Mouse (Mus musculus): ENCODE data around the gene Olfr287. TPM values are rescaled to one million over a fixed set of nuclear protein-coding genes. Genes with fewer than 3 reads are reported as not detected.

The Olfr287 gene
- 0.35 and 0.46 TPM in 2 replicates for polyA plus RNA-seq (2015; fragmentation: Nextera tagmentation; extraction: Ambion mirVana)

DNA sequence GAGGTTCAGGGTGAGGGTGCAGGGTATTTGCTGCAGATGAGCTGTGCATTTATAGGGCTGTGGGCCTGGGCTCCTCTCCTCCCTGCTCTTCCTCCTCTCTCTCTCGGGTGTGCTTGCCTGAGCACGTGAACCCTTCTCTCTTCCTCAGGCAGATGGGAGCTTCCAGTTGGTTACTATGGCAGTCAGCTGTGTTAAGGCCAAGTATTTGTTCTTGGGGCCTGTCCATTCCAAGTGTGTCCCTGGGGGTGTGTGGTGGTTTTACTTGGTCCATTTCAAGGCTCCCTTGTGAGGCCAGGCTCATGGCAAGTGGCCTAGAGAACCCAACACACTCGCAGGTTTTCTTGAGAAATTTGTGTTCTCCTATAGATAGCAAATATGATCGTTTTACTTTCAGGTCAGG, at the start of gene Olfr287, which contains the start of gene Gm44579:
Gene Olfr287 (minus strand): TSS at position 180 of the 400 bp plus-strand sequence.
Gene Gm44579 (minus strand): TSS at position 101 of the 400 bp plus-strand sequence.
- H3K4me2 ChIP-seq, result no peak within 1 kb of the TSS
- no peak within 1 kb of the TSS for H3K27ac ChIP-seq (replicated peaks)
- WGBS, result 72% methylated on average over 4 of the region's 4 CpGs
- no peak within 1 kb of the TSS for H3K4me3 ChIP-seq (replicated peaks)
- no peak for ATAC-seq (ENCODE audit: low FRiP score)
- H3K27me3 ChIP-seq (replicated peaks), result no peaks in the 10 kb centered on the region
- no peaks in the 10 kb centered on the region for H3K9me3 ChIP-seq (replicated peaks)
- H3K36me3 ChIP-seq, result no peaks in the 10 kb centered on the region
- H3K4me1 ChIP-seq, result no peaks in the 10 kb centered on the region
- H3K9ac ChIP-seq (replicated peaks), result no peak within 1 kb of the TSS

DNA sequence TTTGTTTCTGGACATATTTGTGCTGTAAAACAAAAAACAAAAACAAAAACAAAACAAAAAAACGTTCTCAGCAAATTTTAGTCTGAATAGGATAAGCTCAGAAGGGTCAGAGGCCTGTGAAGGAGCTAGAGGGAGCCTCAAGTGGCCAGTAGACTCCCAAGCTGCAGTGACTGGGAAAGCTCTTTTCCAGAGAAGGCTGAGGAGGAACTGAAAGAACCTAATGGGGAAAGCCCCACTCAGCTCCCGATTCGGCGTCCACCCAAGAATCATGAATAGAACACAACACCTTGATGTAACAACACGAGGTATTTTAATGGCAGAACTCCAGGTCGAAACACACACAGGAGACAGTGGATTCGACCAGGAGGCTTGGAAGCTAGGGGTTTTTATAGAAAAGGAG, 36.9 kb upstream of the Olfr287 start:
- H3K27ac ChIP-seq (replicated peaks), result no peak overlapping the region
- WGBS, result 87% methylated on average over 7 of the region's 7 CpGs
- no peak overlapping the region for H3K9ac ChIP-seq (replicated peaks)
- H3K9me3 ChIP-seq (replicated peaks), result no peaks in the 10 kb centered on the region
- H3K4me1 ChIP-seq, result no peaks in the 10 kb centered on the region
- no peaks in the 10 kb centered on the region for H3K36me3 ChIP-seq
- no peaks in the 10 kb centered on the region for H3K27me3 ChIP-seq (replicated peaks)
- no peak for ATAC-seq (ENCODE audit: low FRiP score)
- no peak overlapping the region for H3K4me2 ChIP-seq
- no peak overlapping the region for H3K4me3 ChIP-seq (replicated peaks)

DNA sequence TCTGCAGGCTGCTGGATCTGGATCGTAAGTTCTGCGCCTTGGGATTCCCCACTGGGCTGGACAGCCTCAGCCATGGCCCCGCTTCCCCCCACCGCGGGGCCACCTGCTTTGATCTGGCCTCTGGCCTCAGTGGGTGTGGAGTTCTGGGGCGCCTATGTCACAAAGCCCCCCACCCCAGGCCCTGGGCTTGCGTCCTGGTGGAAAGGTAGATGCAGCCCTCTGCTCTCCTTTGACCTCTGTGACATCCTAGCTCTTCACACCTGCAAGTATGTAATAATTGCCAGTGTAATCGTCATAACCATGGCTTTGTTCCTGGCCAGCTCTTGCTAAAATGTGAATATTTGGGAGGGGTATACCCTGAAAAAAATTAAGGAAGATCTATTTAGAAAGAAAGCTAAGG, 36.3 kb upstream of the Olfr287 start, which contains the start of gene H1fnt:
Gene H1fnt (minus strand): TSS at position 101 of the 400 bp plus-strand sequence.
- H3K4me1 ChIP-seq, result no peaks in the 10 kb centered on the region
- H3K27me3 ChIP-seq (replicated peaks), result no peaks in the 10 kb centered on the region
- no peak within 1 kb of the TSS for H3K4me3 ChIP-seq (replicated peaks)
- H3K9me3 ChIP-seq (replicated peaks), result no peaks in the 10 kb centered on the region
- H3K9ac ChIP-seq (replicated peaks), result no peak within 1 kb of the TSS
- H3K36me3 ChIP-seq, result no peaks in the 10 kb centered on the region
- 89% methylated on average over 8 of the region's 8 CpGs for WGBS
- no peak within 1 kb of the TSS for H3K27ac ChIP-seq (replicated peaks)
- ATAC-seq (ENCODE audit: low FRiP score), result no peak
- no peak within 1 kb of the TSS for H3K4me2 ChIP-seq

DNA sequence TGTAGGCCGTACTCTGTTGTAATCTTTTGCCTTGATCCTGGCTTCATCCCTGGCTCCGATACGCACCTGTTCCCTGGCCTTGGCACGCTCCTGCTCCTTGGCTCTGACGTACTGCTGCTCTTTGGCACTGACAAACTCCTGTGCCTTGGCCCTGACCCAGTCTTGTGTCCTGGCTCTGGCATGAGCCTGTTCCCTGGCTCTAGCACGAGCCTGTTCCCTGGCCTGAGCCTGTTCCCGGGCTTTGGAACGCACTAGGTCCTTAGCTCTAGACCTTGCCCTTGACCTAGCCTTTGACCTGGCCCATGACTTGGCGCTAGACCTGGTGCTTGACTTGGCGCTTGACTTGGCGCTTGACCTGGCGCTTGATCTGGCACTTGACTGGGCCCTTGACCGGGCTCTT, 35.4 kb upstream of the Olfr287 start:
- H3K4me3 ChIP-seq (replicated peaks), result no peak overlapping the region
- H3K27ac ChIP-seq (replicated peaks), result no peak overlapping the region
- no peaks in the 10 kb centered on the region for H3K27me3 ChIP-seq (replicated peaks)
- 95% methylated on average over 13 of the region's 13 CpGs for WGBS
- H3K9ac ChIP-seq (replicated peaks), result no peak overlapping the region
- H3K4me2 ChIP-seq, result no peak overlapping the region
- no peaks in the 10 kb centered on the region for H3K9me3 ChIP-seq (replicated peaks)
- no peaks in the 10 kb centered on the region for H3K4me1 ChIP-seq
- no peaks in the 10 kb centered on the region for H3K36me3 ChIP-seq
- ATAC-seq (ENCODE audit: low FRiP score), result no peak

DNA sequence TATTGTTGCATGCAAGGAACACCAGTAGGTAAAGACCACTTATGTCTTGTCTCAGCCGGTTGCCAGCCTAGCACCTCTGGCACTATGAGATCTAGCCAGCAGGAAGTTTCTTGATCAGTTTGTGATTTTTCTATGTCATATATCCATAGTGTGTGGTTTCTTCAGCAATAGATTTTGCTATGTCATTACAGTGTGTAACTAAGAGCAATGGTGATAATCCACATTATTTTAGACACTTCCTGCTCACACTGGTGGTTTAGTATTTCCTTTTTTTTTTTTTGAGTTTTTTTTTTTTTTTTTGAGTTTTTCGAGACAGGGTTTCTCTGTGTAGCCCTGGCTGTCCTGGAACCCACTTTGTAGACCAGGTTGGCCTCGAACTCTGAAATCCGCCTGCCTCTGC, 14.6 kb upstream of the Olfr287 start:
- Histone ChIP-seq H3K4me1 (no peaks in the 10 kb centered on the region), H3K4me2 (no peak overlapping the region), H3K9ac (replicated peaks) (no peak overlapping the region), H3K27ac (replicated peaks) (no peak overlapping the region), H3K9me3 (replicated peaks) (no peaks in the 10 kb centered on the region), H3K36me3 (no peaks in the 10 kb centered on the region), H3K4me3 (replicated peaks) (no peak overlapping the region), H3K27me3 (replicated peaks) (no peaks in the 10 kb centered on the region)
- WGBS, result 96% methylated on average over 4 of the region's 4 CpGs
- no peak for ATAC-seq (ENCODE audit: low FRiP score)

DNA sequence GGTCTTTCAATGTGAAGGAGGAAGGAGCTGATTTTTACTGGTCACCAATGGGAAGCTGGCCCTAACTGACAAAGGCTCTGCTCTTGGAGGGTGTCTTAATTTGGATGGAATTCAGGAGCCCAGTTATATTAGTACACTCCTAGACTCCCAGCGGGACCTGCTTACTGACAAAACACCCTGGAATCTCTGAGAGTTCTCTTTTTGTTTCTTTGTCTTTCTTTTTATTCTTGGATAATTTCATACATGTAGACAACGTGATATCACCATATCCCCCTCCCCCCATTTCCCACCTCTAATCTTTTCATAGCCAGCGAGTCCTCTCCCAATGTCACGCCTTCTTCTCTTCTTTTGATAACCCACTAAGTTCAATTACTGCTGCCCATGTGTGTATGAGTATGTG, 13.5 kb upstream of the Olfr287 start, which contains the start of gene Olfr286:
Gene Olfr286 (minus strand): TSS at position 101 of the 400 bp plus-strand sequence.
- no peaks in the 10 kb centered on the region for H3K27me3 ChIP-seq (replicated peaks)
- no peak within 1 kb of the TSS for H3K9ac ChIP-seq (replicated peaks)
- ATAC-seq (ENCODE audit: low FRiP score), result no peak
- H3K27ac ChIP-seq (replicated peaks), result no peak within 1 kb of the TSS
- 90% methylated on average over 4 of the region's 4 CpGs for WGBS
- no peaks in the 10 kb centered on the region for H3K4me1 ChIP-seq
- H3K9me3 ChIP-seq (replicated peaks), result no peaks in the 10 kb centered on the region
- H3K4me3 ChIP-seq (replicated peaks), result no peak within 1 kb of the TSS
- H3K36me3 ChIP-seq, result no peaks in the 10 kb centered on the region
- no peak within 1 kb of the TSS for H3K4me2 ChIP-seq

DNA sequence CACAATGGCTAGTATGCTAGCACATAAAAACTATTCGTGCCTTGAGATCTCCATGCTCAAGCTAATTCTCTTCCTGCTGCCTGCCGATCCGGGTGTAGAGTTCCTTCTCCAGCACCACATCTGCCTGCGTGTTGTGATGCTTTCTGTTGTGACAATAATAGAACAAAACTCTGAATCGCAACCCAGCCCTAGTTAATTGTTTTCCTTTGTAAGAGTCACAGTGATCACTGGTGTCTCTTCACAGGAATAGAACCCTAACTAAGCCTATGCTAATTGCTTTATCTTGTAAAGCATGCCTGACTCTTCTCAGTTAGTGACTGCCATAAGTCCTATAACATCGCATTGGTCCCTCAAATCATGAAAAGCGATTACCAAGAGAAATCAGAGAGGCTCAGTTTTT, 5.2 kb upstream of the Olfr287 start:
- Histone ChIP-seq H3K36me3 (no peaks in the 10 kb centered on the region), H3K4me3 (replicated peaks) (no peak overlapping the region), H3K9ac (replicated peaks) (no peak overlapping the region), H3K9me3 (replicated peaks) (no peaks in the 10 kb centered on the region), H3K4me1 (no peaks in the 10 kb centered on the region), H3K27ac (replicated peaks) (no peak overlapping the region), H3K4me2 (no peak overlapping the region), H3K27me3 (replicated peaks) (no peaks in the 10 kb centered on the region)
- no peak for ATAC-seq (ENCODE audit: low FRiP score)
- 70% methylated on average over 7 of the region's 7 CpGs for WGBS

DNA sequence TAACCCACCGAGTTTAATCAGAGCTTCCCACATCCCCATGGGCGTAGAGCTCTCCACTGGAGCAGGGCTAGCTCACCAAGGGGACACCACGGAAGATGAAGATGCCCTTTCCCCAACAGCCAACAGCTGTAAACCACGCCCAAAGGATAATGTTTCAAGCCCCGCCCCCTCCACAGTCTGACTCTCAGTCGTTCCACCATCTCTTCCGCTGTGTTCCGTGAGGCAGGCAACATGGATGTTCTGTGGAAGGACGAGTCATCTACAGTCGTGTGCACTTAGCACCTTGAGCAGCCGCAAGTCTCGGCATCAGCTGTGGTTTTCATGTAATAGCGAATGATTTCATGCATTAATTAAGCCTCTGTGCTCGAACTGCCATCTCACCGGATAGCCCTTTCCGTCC, 4.8 kb upstream of the Olfr287 start:
- Histone ChIP-seq H3K4me2 (0 out of 2 replicates have a peak overlapping the region, but pooled peaks have one; percentile 5), H3K9me3 (replicated peaks) (no peaks in the 10 kb centered on the region), H3K4me1 (no peaks in the 10 kb centered on the region), H3K36me3 (no peaks in the 10 kb centered on the region), H3K4me3 (replicated peaks) (no peak overlapping the region), H3K27ac (replicated peaks) (no peak overlapping the region), H3K9ac (replicated peaks) (no peak overlapping the region), H3K27me3 (replicated peaks) (no peaks in the 10 kb centered on the region)
- 46% methylated on average over 16 of the region's 16 CpGs for WGBS
- ATAC-seq (ENCODE audit: low FRiP score), result no peak

DNA sequence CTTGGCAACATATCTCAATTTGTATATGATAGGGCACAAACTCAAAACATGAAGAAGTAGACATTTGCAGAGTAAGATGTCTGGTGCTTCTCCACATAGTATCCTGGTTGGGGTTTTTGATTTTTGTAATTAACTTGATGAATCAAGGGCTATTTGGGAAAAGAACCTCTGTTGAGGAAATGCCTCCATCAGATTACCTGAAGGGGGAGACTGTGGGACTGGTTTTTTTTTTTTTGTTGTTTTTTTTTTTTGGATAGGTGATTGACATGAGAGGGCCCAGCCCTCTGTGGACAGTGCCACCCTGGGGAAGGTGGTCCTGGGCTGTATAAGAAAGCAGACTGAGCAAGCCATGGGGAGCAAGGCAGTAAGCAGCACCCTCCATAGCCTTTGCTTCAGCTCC, 1.5 kb upstream of the Olfr287 start:
- no peak overlapping the region for H3K9ac ChIP-seq (replicated peaks)
- H3K27me3 ChIP-seq (replicated peaks), result no peaks in the 10 kb centered on the region
- no peak overlapping the region for H3K27ac ChIP-seq (replicated peaks)
- no peaks in the 10 kb centered on the region for H3K4me1 ChIP-seq
- H3K9me3 ChIP-seq (replicated peaks), result no peaks in the 10 kb centered on the region
- H3K4me3 ChIP-seq (replicated peaks), result no peak overlapping the region
- no peaks in the 10 kb centered on the region for H3K36me3 ChIP-seq
- ATAC-seq (ENCODE audit: low FRiP score), result no peak
- no peak overlapping the region for H3K4me2 ChIP-seq

DNA sequence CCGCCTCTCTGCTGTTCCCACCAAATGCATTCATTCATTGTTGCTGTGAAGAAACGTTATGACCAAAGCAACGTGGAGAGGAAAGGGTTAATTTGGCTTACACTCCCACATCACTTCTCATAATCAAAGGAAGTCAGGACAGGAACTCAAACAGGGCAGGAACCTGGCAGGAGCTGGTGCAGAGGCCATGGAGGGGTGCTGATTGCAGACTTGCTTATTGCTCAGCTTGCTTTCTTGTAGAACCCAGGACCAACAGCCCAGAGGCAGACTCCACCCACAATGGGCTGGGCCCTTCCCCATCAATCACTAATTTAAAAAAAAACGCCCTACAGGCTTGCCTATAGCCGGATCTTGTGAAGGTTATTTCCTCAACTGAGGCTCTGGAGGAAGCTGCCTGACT, 6.7 kb downstream of the Olfr287 start:
- WGBS, result 79% methylated on average over 5 of the region's 5 CpGs
- no peaks in the 10 kb centered on the region for H3K27me3 ChIP-seq (replicated peaks)
- H3K9me3 ChIP-seq (replicated peaks), result no peaks in the 10 kb centered on the region
- no peak overlapping the region for H3K27ac ChIP-seq (replicated peaks)
- H3K36me3 ChIP-seq, result no peaks in the 10 kb centered on the region
- H3K9ac ChIP-seq (replicated peaks), result no peak overlapping the region
- H3K4me1 ChIP-seq, result no peaks in the 10 kb centered on the region
- no peak for ATAC-seq (ENCODE audit: low FRiP score)
- no peak overlapping the region for H3K4me3 ChIP-seq (replicated peaks)
- H3K4me2 ChIP-seq, result no peak overlapping the region

DNA sequence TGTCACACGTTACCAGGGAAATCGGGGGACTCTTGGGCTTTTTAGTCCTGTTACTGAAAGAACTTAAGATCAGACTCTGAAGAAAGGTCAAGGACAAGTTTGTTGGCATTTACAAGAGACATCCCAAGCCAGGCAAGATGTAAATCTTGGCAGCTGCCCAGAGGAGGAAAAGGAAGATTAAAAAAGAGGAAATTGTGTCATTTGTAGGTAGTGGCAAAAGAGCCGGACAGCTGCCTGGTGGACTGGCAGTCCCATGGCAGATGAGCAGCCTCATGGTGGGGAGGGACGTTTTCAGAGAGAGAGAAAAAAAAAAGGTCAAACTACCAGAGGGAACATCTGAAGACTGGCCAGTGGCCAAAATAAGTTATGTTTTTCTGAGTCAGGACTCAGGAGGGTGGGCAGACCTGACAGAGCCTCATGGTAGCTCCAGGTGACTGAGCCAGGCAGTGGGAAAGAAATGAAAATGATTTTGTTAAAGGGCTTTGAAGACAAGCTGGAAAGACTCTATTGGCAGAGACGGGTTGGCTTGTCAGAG, 7.5 kb downstream of the Olfr287 start:
- H3K27me3 ChIP-seq (replicated peaks), result no peaks in the 10 kb centered on the region
- 81% methylated on average over 5 of the region's 5 CpGs for WGBS
- H3K4me2 ChIP-seq, result no peak overlapping the region
- no peak overlapping the region for H3K27ac ChIP-seq (replicated peaks)
- no peaks in the 10 kb centered on the region for H3K4me1 ChIP-seq
- H3K36me3 ChIP-seq, result no peaks in the 10 kb centered on the region
- no peak overlapping the region for H3K9ac ChIP-seq (replicated peaks)
- ATAC-seq (ENCODE audit: low FRiP score), result no peak
- H3K4me3 ChIP-seq (replicated peaks), result no peak overlapping the region
- H3K9me3 ChIP-seq (replicated peaks), result no peaks in the 10 kb centered on the region

DNA sequence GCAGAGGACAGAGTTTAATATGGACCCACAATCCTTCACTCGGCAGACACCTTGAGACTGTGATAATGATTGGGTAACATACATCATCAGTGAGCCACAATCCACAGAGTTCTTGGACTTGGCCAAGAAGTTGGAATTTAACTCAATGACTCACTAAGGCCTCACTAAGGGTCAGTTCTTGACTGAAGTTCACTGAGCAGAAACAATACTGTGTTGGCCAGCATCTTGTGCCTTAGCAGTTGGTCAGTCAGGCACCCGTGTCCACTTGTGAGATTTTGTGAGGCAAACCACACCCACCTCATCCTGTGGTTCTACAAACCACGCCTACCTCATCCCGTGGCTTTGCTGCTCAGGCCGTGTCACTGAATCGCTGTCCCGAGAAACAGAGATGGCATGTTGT, 11.2 kb downstream of the Olfr287 start:
- WGBS, result 84% methylated on average over 7 of the region's 7 CpGs
- Histone ChIP-seq H3K9me3 (replicated peaks) (no peaks in the 10 kb centered on the region), H3K27ac (replicated peaks) (no peak overlapping the region), H3K27me3 (replicated peaks) (no peaks in the 10 kb centered on the region), H3K4me1 (no peaks in the 10 kb centered on the region), H3K9ac (replicated peaks) (no peak overlapping the region), H3K36me3 (no peaks in the 10 kb centered on the region), H3K4me2 (no peak overlapping the region), H3K4me3 (replicated peaks) (no peak overlapping the region)
- ATAC-seq (ENCODE audit: low FRiP score), result no peak

Measured in neural tube, embryonic 15.5 days (tissue).